In genomic region chrX:71798883-71799282, GRCm38 (mm10) we compare ENCODE assay signal across 14 mouse cellular contexts. TPM values are rescaled to one million over a fixed set of nuclear protein-coding genes. Genes with fewer than 3 reads are reported as not detected.
DNase-seq lines count a peak whose midpoint lies in the region; ATAC-seq and TF ChIP-seq lines count a peak whose summit lies in the region.
"Had no signal": no experiment of that assay in that cellular context is flagged by ENCODE, and none has a peak within 500 bp of the region (broad histone marks: within the 10 kb centered on the region; RNA-seq: fewer than 3 reads in every experiment).

No protein-coding gene starts in this region.

- H3K4me3 ChIP-seq in forebrain, embryonic 14.5 days (ENCODE audit: low read depth, low read length): no peak overlapping the region
- H3K4me3 ChIP-seq in forebrain, embryonic 10.5 days: no peak overlapping the region
- H3K4me3 ChIP-seq in kidney, postnatal 0 days (replicated peaks; ENCODE audit: low read depth, low read length): no peak overlapping the region
- H3K4me3 ChIP-seq: left cerebral cortex, adult 2 months; liver, embryonic 15.5 days had no signal

- H3K9ac ChIP-seq in forebrain, embryonic 14.5 days (ENCODE audit: low read length): no peak overlapping the region
- no peak overlapping the region for H3K9ac ChIP-seq in kidney, postnatal 0 days (ENCODE audit: low read depth, low read length)
- H3K9ac ChIP-seq: liver, embryonic 15.5 days had no signal

- no peak overlapping the region for H3K27ac ChIP-seq in forebrain, embryonic 14.5 days (ENCODE audit: low read depth, low read length)
- no peak overlapping the region for H3K27ac ChIP-seq in forebrain, embryonic 10.5 days
- no peak overlapping the region for H3K27ac ChIP-seq in kidney, postnatal 0 days
- H3K27ac ChIP-seq: left cerebral cortex, adult 2 months; liver, embryonic 15.5 days had no signal

- peak; percentile 0 for DNase-seq in forebrain, embryonic 14.5 days (ENCODE audit: low spot score)
- no peak for DNase-seq in forebrain, embryonic 10.5 days (ENCODE audit: extremely low spot score, low spot score)
- no peak for DNase-seq in kidney, postnatal 0 days (ENCODE audit: low spot score)
- no peak for DNase-seq in kidney, adult 18-20 months
- peak; percentile 42 for DNase-seq in testis, postnatal 10 days (ENCODE audit: low spot score)
- DNase-seq in testis, postnatal 14 days (ENCODE audit: low spot score): no peak
- no peak for DNase-seq in left cerebral cortex, adult 8-10 months (ENCODE audit: low spot score in 2 of 2)
- no peak for DNase-seq in spleen, postnatal 10 days (ENCODE audit: low spot score in 2 of 2)
- DNase-seq: cerebellum, postnatal 14 days; right cerebral cortex, postnatal 25 days had no signal

- no peaks in the 10 kb centered on the region for H3K9me3 ChIP-seq in forebrain, embryonic 14.5 days (replicated peaks; ENCODE audit: control insufficient read depth, low read length)
- H3K9me3 ChIP-seq in forebrain, embryonic 10.5 days: no peaks in the 10 kb centered on the region
- H3K9me3 ChIP-seq in kidney, postnatal 0 days (replicated peaks; ENCODE audit: low read length): no peaks in the 10 kb centered on the region
- H3K9me3 ChIP-seq: liver, embryonic 15.5 days had no signal

- H3K4me1 ChIP-seq in forebrain, embryonic 14.5 days (ENCODE audit: control insufficient read depth, insufficient read depth, low read length): no peaks in the 10 kb centered on the region
- peaks cover 5% of the 10 kb centered on the region; the same call in 1 of the 2 replicates for H3K4me1 ChIP-seq in forebrain, embryonic 10.5 days
- H3K4me1 ChIP-seq in kidney, postnatal 0 days (replicated peaks; ENCODE audit: insufficient read depth, low read length): no peaks in the 10 kb centered on the region
- H3K4me1 ChIP-seq: liver, embryonic 15.5 days had no signal

- TF ChIP-seq CTCF in kidney, postnatal 0 days (IDR thresholded peaks at IDR 0.05; ENCODE audit: low read depth): peak; percentile 46; the same call in 1 of the 2 replicates

- no peaks in the 10 kb centered on the region for H3K36me3 ChIP-seq in forebrain, embryonic 14.5 days (ENCODE audit: control insufficient read depth, insufficient read depth, low read length)
- no peaks in the 10 kb centered on the region for H3K36me3 ChIP-seq in forebrain, embryonic 10.5 days (replicated peaks)
- no peaks in the 10 kb centered on the region for H3K36me3 ChIP-seq in kidney, postnatal 0 days (ENCODE audit: insufficient read depth, low read length)
- H3K36me3 ChIP-seq: liver, embryonic 15.5 days had no signal

- H3K27me3 ChIP-seq in forebrain, embryonic 14.5 days (replicated peaks; ENCODE audit: control insufficient read depth, insufficient read depth, low read length): no peaks in the 10 kb centered on the region
- peaks cover 19% of the 10 kb centered on the region for H3K27me3 ChIP-seq in forebrain, embryonic 10.5 days (ENCODE audit: poor library complexity, severe bottlenecking)
- no peaks in the 10 kb centered on the region for H3K27me3 ChIP-seq in kidney, postnatal 0 days (ENCODE audit: insufficient read depth, low read length)

- ATAC-seq in forebrain, embryonic 14.5 days: no peak
- ATAC-seq in kidney, postnatal 0 days (replicated peaks; ENCODE audit: low FRiP score, low read depth): no peak
- ATAC-seq: intestine, embryonic 16.5 days; midbrain, embryonic 16.5 days had no signal

- H3K4me2 ChIP-seq in forebrain, embryonic 14.5 days (ENCODE audit: low read length): no peak overlapping the region
- H3K4me2 ChIP-seq in kidney, postnatal 0 days (ENCODE audit: low read length): no peak overlapping the region
- H3K4me2 ChIP-seq: liver, embryonic 15.5 days had no signal

- 63% methylated on average over 5 of the region's 5 CpGs for WGBS in forebrain, embryonic 14.5 days
- WGBS in forebrain, embryonic 10.5 days: 73% methylated on average over 5 of the region's 5 CpGs
- WGBS in kidney, postnatal 0 days: 65% methylated on average over 5 of the region's 5 CpGs

RNA-seq across cellular contexts. Expression of gene Vma21, which starts 16.8 kb away (rescaled TPM):
- polyA plus RNA-seq in forebrain, embryonic 14.5 days (2014; fragmentation: Nextera tagmentation; extraction: Ambion mirVana): 44.8 and 46.0 TPM in 2 replicates
- 44.9 and 52.9 TPM in 2 replicates for polyA plus RNA-seq in forebrain, embryonic 10.5 days (2016; fragmentation: Nextera tagmentation; extraction: Ambion mirVana)
- polyA plus RNA-seq in kidney, postnatal 0 days (2015; fragmentation: Nextera tagmentation; extraction: Ambion mirVana): 56.5 and 62.6 TPM in 2 replicates
- 10 to 100 TPM; 32.1 to 39.3 (median 36.1) TPM for total RNA-seq in left cerebral cortex, adult 8-10 months (2022)

Comparison
In these comparisons a context has a peak if more than half of its experiments do, and no peak if none do; other contexts are left out.
1. DNase-seq: peak in forebrain, embryonic 14.5 days (single experiment) and testis, postnatal 10 days (single experiment); none in forebrain, embryonic 10.5 days (single experiment), kidney, postnatal 0 days (single experiment), kidney, adult 18-20 months (single experiment), testis, postnatal 14 days (single experiment), left cerebral cortex, adult 8-10 months (0 of 2) and spleen, postnatal 10 days (0 of 2).